Mouse (Mus musculus): Measurements from ENCODE around the gene Klf4.

Gene Klf4

GRCm38 (mm10) chr4:55523921-55524320 is 8.3 kb downstream of the Klf4 start:
- DNase-seq (ENCODE audit: low read depth), result no peak

GRCm38 (mm10) chr4:55517438-55517837 is 14.8 kb downstream of the Klf4 start:
- no peak for DNase-seq (ENCODE audit: low read depth)

GRCm38 (mm10) chr4:55516048-55516447 is 16.2 kb downstream of the Klf4 start:
- no peak for DNase-seq (ENCODE audit: low read depth)

DNA sequence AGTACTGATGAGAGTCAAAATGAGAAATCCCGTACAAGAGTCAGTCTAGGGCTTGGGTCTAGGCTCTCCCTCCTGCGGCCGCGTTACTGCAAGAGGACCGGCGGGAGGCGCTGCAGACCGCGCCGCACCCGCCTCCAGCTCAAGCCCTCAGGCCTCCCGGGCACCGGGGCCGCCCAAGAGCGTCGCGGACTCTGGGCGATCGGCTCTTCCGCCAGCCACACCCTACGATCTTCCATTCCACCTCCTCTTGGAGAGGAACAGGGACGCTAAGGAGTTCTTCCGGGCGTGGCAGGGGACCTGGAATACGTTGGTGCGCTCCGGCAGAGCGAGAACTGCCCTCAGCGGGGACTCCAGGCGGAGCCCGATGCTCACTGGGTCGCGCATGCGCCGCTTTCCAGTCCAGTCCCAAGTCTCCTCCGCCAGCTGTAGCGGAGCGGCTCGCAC is 17.5 kb downstream of the Klf4 start:
- DNase-seq (ENCODE audit: low read depth), result peak; percentile 70

DNA sequence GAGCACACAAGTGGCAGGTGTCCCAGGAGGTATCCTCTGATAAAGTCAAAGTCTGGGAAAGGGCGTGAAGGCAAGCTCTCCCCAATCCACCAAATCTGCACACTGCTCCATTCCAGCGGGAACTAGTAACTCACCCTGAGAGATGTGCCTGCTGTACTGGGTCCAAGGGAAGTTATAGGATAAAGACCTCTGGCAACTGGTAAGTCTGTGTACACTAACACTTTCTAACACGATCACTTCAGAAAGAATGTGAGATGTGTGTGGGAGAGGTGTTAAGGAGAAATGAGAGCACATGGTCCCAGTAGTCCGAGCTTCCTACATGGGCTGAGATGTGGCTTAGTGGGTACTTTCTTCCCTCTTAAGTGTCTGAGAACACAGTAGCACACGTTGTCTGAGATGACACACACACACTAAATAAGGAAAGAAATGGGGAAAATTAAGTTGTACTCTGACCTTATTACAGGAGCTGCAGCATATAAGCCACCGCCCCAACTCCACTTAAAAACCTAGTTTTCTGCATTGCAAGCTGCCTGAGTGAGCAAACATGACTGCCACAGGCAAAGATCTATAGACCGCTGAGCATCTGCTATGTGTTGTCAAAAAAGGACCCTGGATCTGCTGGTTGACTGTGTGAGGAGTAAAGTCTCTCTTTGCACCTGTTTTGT is 18.5 kb downstream of the Klf4 start:
- DNase-seq (ENCODE audit: low read depth), result no peak

DNA sequence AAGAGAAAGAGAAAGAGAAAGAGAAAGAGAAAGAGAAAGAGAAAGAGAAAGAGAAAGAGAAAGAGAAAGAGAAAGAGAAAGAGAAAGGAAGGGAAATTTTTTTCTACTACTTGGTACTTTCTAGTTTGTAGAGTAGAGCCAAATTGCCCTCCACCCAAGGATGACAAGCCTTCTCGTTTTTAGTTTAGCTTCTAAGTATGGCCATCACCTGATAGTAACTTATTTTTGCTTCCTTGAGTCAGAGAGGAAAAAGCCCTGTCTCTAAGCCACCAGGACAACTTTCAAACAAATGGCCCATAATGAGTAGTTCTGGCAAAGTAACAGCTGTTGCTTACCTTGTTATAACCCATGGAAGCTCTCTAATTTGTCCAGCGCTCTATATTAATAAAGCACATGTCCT is 20.9 kb downstream of the Klf4 start:
- no peak for DNase-seq (ENCODE audit: low read depth)

DNA sequence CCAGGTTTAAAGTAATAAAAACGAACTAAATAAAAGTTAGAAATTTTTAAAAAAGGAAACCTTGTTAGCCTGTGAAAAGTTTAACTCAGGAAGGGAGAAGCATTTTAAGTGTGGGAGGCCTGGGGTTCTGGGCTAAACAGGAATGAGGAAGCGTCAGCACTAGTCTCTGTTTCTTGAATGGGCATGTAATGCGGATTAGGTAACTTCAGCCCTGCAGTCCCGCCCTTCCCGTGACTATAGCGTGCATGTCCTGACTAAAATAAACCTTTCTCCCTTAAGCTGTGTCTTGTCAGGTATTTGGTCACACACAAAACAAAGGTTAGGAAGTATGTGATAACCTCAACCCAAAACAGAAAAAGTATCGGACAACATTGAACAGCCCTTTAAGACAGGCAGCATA is 23.6 kb downstream of the Klf4 start:
- DNase-seq (ENCODE audit: low read depth), result no peak

DNA sequence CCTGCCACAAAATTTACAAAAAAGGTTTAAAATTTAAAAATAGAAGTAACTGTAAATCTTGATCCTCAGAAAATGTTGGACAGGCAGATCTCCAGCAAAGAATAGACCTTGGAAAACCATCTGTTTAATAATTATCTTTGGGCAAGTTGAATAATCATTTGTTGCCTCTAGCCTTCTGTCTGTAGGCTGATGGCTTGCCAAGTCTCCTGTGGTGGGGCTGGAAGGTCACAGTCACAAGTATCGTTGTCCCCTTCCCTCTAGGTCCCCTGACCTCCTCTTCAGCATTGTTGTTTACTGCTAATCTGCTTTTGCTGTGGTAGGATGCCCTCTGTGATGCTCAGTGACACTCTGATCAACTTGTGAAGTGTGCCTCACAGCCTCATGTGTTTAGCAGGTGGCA is 33.6 kb downstream of the Klf4 start:
- DNase-seq (ENCODE audit: low read depth), result no peak

DNA sequence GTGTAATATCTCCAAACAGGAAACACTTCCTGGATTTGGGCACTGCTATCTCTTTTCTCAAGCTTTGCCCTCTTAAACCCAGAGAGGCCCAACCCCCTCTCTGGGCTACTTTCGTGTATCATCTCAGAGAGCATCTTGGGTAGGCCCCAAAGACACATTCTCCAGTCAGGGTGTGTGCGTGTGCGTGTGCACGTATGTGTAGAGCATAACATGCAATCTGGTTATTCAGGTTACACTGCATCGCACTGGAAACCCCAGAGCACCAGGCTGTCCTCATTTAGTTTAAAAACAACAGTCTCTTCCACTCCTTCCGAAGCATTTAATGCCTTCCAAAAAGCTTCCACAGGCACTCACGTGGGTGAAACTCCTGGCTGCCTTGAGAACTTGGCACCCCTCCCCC is 35.9 kb downstream of the Klf4 start:
- no peak for DNase-seq (ENCODE audit: low read depth)

DNA sequence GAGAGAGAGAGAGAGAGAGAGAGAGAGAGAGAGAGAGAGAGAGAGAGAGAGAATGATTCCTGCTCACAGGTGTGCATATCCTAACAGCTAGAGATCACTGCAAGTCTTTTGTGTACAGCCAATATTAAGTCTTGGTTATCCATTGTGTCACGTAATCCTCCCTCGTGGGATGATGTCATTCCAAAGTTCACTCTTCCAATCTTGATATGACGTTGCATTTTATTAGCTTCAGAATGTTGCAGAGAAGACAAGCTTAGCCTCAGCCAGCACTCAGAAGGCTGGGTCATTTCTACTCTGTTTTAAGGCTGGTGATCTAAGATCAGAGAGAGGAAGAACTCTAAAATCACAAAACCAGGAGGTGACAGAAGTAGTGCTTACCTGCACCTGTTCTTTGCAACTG is 39.0 kb downstream of the Klf4 start:
- DNase-seq (ENCODE audit: low read depth), result no peak

GRCm38 (mm10) chr4:55489328-55489727 is 42.9 kb downstream of the Klf4 start:
- peak; percentile 25 for DNase-seq (ENCODE audit: low read depth)

DNA sequence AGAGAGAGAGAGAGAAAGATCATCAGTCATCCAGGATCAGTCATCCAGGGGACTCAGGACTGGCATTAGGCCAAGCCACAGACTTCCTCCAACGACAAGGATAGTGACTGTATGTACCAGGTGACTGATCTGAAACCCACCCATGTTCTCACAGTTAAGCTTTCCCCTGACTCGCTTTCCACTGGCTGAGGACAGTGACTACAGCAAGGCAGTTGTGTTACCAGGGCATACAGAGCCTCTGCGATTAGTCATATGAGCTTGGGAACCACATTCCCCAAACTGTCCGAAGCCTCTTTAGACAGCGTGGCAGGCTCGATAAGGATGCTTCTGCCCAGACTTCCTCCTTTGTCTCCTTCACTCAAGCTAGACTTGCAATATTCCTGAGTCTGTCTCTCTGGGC is 43.7 kb downstream of the Klf4 start:
- DNase-seq (ENCODE audit: low read depth), result peak; percentile 7

- peak; percentile 59 for DNase-seq (ENCODE audit: low read depth)
These were observed 51.9 kb downstream of the Klf4 start for GRCm38 (mm10) chr4:55480322-55480767.

- no peak for DNase-seq (ENCODE audit: low read depth)
These were observed 53.9 kb downstream of the Klf4 start for GRCm38 (mm10) chr4:55478333-55478732.

- DNase-seq (ENCODE audit: low read depth), result no peak
These were observed 54.3 kb downstream of the Klf4 start for GRCm38 (mm10) chr4:55477933-55478332.

- DNase-seq (ENCODE audit: low read depth), result no peak
These were observed 55.0 kb downstream of the Klf4 start for GRCm38 (mm10) chr4:55477210-55477759.
